8 mouse cellular contexts compared by ENCODE assay signal in genomic region chr6:28480752-28481492, GRCm38 (mm10). TPM values are rescaled to one million over a fixed set of nuclear protein-coding genes. Genes with fewer than 3 reads are reported as not detected.
DNase-seq lines count a peak whose midpoint lies in the region; ATAC-seq and TF ChIP-seq lines count a peak whose summit lies in the region.

No protein-coding gene starts in this region.

- 5% methylated on average over 21 of the region's 21 CpGs for WGBS in heart, embryonic 12.5 days
- WGBS in hindbrain, embryonic 11.5 days, result 8% methylated on average over 21 of the region's 21 CpGs
- WGBS in lung, postnatal 0 days, result 4% methylated on average over 21 of the region's 21 CpGs

- TF ChIP-seq POLR2A in MEL (IDR thresholded peaks at IDR 0.05; ENCODE audit: control insufficient read depth in 1 of 2, insufficient read depth in 1 of 2, low read depth in 1 of 2, low read length in 2 of 2, poor library complexity in 1 of 2), result no peak

- H3K36me3 ChIP-seq in heart, embryonic 12.5 days, result no peaks in the 10 kb centered on the region
- peaks cover 17 to 56% of the 10 kb centered on the region in 2 experiments for H3K36me3 ChIP-seq in MEL (ENCODE audit: control insufficient read depth in 1 of 2, insufficient read depth in 2 of 2, low read length in 2 of 2)
- H3K36me3 ChIP-seq in hindbrain, embryonic 11.5 days (ENCODE audit: control insufficient read depth, insufficient read depth, low read length), result no peaks in the 10 kb centered on the region
- H3K36me3 ChIP-seq in lung, postnatal 0 days (ENCODE audit: insufficient read depth, low read length), result no peaks in the 10 kb centered on the region

- H3K9me3 ChIP-seq in heart, embryonic 12.5 days (replicated peaks), result no peaks in the 10 kb centered on the region
- no peaks in the 10 kb centered on the region for H3K9me3 ChIP-seq in MEL (replicated peaks; ENCODE audit: insufficient read depth, low read length)
- no peaks in the 10 kb centered on the region for H3K9me3 ChIP-seq in hindbrain, embryonic 11.5 days (ENCODE audit: control insufficient read depth, low read length)
- H3K9me3 ChIP-seq in lung, postnatal 0 days (ENCODE audit: low read length), result no peaks in the 10 kb centered on the region

- H3K4me1 ChIP-seq in heart, embryonic 12.5 days (replicated peaks), result peaks cover 38% of the 10 kb centered on the region
- peaks cover 18 to 28% of the 10 kb centered on the region in 2 experiments for H3K4me1 ChIP-seq in MEL (ENCODE audit: control insufficient read depth in 1 of 2, insufficient read depth in 2 of 2, low read length in 2 of 2)
- no peaks in the 10 kb centered on the region for H3K4me1 ChIP-seq in hindbrain, embryonic 11.5 days (replicated peaks; ENCODE audit: control insufficient read depth, insufficient read depth, low read length)
- peaks cover 2% of the 10 kb centered on the region; the same call in 1 of the 2 replicates for H3K4me1 ChIP-seq in lung, postnatal 0 days (ENCODE audit: insufficient read depth, low read depth, low read length)

- TF ChIP-seq RAD21 in MEL (IDR thresholded peaks at IDR 0.05; ENCODE audit: low read depth, low read length), result no peak

- intact Hi-C loops in heart, postnatal 10 days (cut with DNase I), result no loop called here
- intact Hi-C loops in left cerebral cortex, postnatal 14 days (cut with DNase I), result no loop called here

- no peak for DNase-seq in heart, postnatal 10 days
- DNase-seq in MEL (ENCODE audit: low read depth, low spot score), result peak; percentile 47
- no peak for DNase-seq in hindbrain, embryonic 11.5 days (ENCODE audit: low spot score)
- peak; percentile 41 for DNase-seq in lung, postnatal 0 days (ENCODE audit: low spot score)
- DNase-seq in adrenal gland, postnatal 25 days, result no peak
- DNase-seq in spleen, postnatal 4 days (ENCODE audit: low spot score in 2 of 2), result no peak
- DNase-seq in left cerebral cortex, postnatal 14 days (ENCODE audit: low spot score in 2 of 2), result no peak

- peak overlapping the region; percentile 88 for H3K27ac ChIP-seq in heart, embryonic 12.5 days (ENCODE audit: poor library complexity, severe bottlenecking)
- H3K27ac ChIP-seq in MEL (ENCODE audit: control insufficient read depth, low read depth, low read length), result peak overlapping the region; percentile 75
- peak overlapping the region; percentile 58; the same call in 1 of the 2 replicates for H3K27ac ChIP-seq in hindbrain, embryonic 11.5 days (ENCODE audit: low read depth, low read length)
- peak overlapping the region; percentile 92 for H3K27ac ChIP-seq in lung, postnatal 0 days (ENCODE audit: low read length)

- no peak for ATAC-seq in heart, embryonic 12.5 days (ENCODE audit: insufficient number of reproducible peaks, low FRiP score)
- ATAC-seq in hindbrain, embryonic 11.5 days (ENCODE audit: low FRiP score), result no peak
- no peak for ATAC-seq in lung, postnatal 0 days

- H3K79me2 ChIP-seq in MEL (ENCODE audit: control insufficient read depth, insufficient read depth, low read length, poor library complexity), result peaks cover 56% of the 10 kb centered on the region

- TF ChIP-seq EP300 in MEL (IDR thresholded peaks at IDR 0.05; ENCODE audit: low read depth in 1 of 2, low read length in 2 of 2), result no peak
- TF ChIP-seq EP300 in lung, postnatal 0 days (IDR thresholded peaks at IDR 0.05), result no peak

- no peak for TF ChIP-seq CTCF in MEL (IDR thresholded peaks at IDR 0.05 in 2 of 3, conservative IDR thresholded peaks at IDR 0.05 in 1 of 3; ENCODE audit: control insufficient read depth in 1 of 3, insufficient read depth in 1 of 3, low read depth in 2 of 3, low read length in 3 of 3, poor library complexity in 1 of 3, severe bottlenecking in 1 of 3)
- no peak for TF ChIP-seq CTCF in lung, postnatal 0 days (IDR thresholded peaks at IDR 0.05)

- no peaks in the 10 kb centered on the region for H3K27me3 ChIP-seq in heart, embryonic 12.5 days (replicated peaks)
- H3K27me3 ChIP-seq in MEL (ENCODE audit: control insufficient read depth in 1 of 2, insufficient read depth in 2 of 2, low read length in 2 of 2), result no peaks in the 10 kb centered on the region
- no peaks in the 10 kb centered on the region for H3K27me3 ChIP-seq in hindbrain, embryonic 11.5 days (ENCODE audit: control insufficient read depth, insufficient read depth, low read length)
- no peaks in the 10 kb centered on the region for H3K27me3 ChIP-seq in lung, postnatal 0 days (replicated peaks; ENCODE audit: insufficient read depth, low read length)

- H3K9ac ChIP-seq in heart, embryonic 12.5 days, result peak overlapping the region; percentile 89
- peak overlapping the region; percentile 89 for H3K9ac ChIP-seq in MEL (ENCODE audit: control insufficient read depth, low read depth, low read length, poor library complexity, severe bottlenecking)
- peak overlapping the region; percentile 78 for H3K9ac ChIP-seq in hindbrain, embryonic 11.5 days (ENCODE audit: low read depth, low read length)
- H3K9ac ChIP-seq in lung, postnatal 0 days (replicated peaks; ENCODE audit: low read depth), result peak overlapping the region; percentile 71

- peak overlapping the region; percentile 86 for H3K4me3 ChIP-seq in heart, embryonic 12.5 days
- H3K4me3 ChIP-seq in MEL (ENCODE audit: control insufficient read depth in 1 of 2, insufficient read depth in 1 of 2, low read depth in 2 of 2, low read length in 2 of 2), result peak overlapping the region; percentile 89 to 91
- H3K4me3 ChIP-seq in hindbrain, embryonic 11.5 days (ENCODE audit: low read depth, low read length), result peak overlapping the region; percentile 79
- peak overlapping the region; percentile 84 for H3K4me3 ChIP-seq in lung, postnatal 0 days (ENCODE audit: low read depth, low read length)

- peak overlapping the region; percentile 70 for H3K4me2 ChIP-seq in heart, embryonic 12.5 days
- peak overlapping the region; percentile 80 for H3K4me2 ChIP-seq in hindbrain, embryonic 11.5 days (replicated peaks; ENCODE audit: low read depth, low read length)
- H3K4me2 ChIP-seq in lung, postnatal 0 days (replicated peaks; ENCODE audit: low read depth, low read length), result peak overlapping the region; percentile 93

TF ChIP-seq in MEL, 35 proteins besides CTCF, POLR2A, EP300 and RAD21 (continues in another document):
- TF ChIP-seq SIN3A (IDR thresholded peaks at IDR 0.05; ENCODE audit: low read length) (peak; percentile 76), MYB (IDR thresholded peaks at IDR 0.05; ENCODE audit: low read depth, low read length) (no peak), HCFC1 (IDR thresholded peaks at IDR 0.05; ENCODE audit: low read depth, low read length) (no peak)

RNA-seq across cellular contexts. Expression of gene Snd1, which starts 6.0 kb away (rescaled TPM):
- polyA plus RNA-seq in heart, embryonic 12.5 days (2016; fragmentation: Nextera tagmentation; extraction: Ambion mirVana), result 95.2 and 98.3 TPM in 2 replicates
- 100 to 1,000 TPM in 1 of 2 experiments, 10 to 100 TPM in 1; 91.2 to 105 TPM for total RNA-seq in heart, postnatal 10 days (2021)
- total RNA-seq in MEL (2012; rRNA removed), result 192 and 217 TPM in 2 replicates
- polyA plus RNA-seq in MEL (2012; ENCODE audit: insufficient read depth in 1 of 2, insufficient read length in 2 of 2, low read depth in 1 of 2, low replicate concordance in 2 of 2, missing spikeins in 1 of 2), result 100 to 1,000 TPM in 1 of 2 experiments, not detected in 1; 280 TPM
- 86.2 and 89.4 TPM in 2 replicates for polyA plus RNA-seq in hindbrain, embryonic 11.5 days (2014; fragmentation: Nextera tagmentation; extraction: Ambion mirVana)
- polyA plus RNA-seq in lung, postnatal 0 days (2015; fragmentation: Nextera tagmentation; extraction: Ambion mirVana), result 56.6 and 63.1 TPM in 2 replicates
- total RNA-seq in adrenal gland, postnatal 25 days (2021), result 128 and 153 TPM in 2 replicates
- total RNA-seq in left cerebral cortex, postnatal 14 days (2021), result 10 to 100 TPM; 94.8 to 96.9 TPM

RNA-seq across cellular contexts. Expression of gene Pax4, which starts 31.8 kb away (rescaled TPM):
- polyA plus RNA-seq in heart, embryonic 12.5 days (2016; fragmentation: Nextera tagmentation; extraction: Ambion mirVana), result not detected in 2 replicates
- not detected for total RNA-seq in heart, postnatal 10 days (2021)
- total RNA-seq in MEL (2012; rRNA removed), result not detected in 2 replicates
- not detected for polyA plus RNA-seq in MEL (2012; ENCODE audit: insufficient read depth in 1 of 2, insufficient read length in 2 of 2, low read depth in 1 of 2, low replicate concordance in 2 of 2, missing spikeins in 1 of 2)
- not detected in 2 replicates for polyA plus RNA-seq in hindbrain, embryonic 11.5 days (2014; fragmentation: Nextera tagmentation; extraction: Ambion mirVana)
- not detected in 2 replicates for polyA plus RNA-seq in lung, postnatal 0 days (2015; fragmentation: Nextera tagmentation; extraction: Ambion mirVana)
- not detected in 2 replicates for total RNA-seq in adrenal gland, postnatal 25 days (2021)
- total RNA-seq in left cerebral cortex, postnatal 14 days (2021), result not detected

RNA-seq across cellular contexts. Expression of gene Gcc1, which starts 52.7 kb away (rescaled TPM):
- polyA plus RNA-seq in heart, embryonic 12.5 days (2016; fragmentation: Nextera tagmentation; extraction: Ambion mirVana), result 8.5 and 10.1 TPM in 2 replicates
- total RNA-seq in heart, postnatal 10 days (2021), result 10 to 100 TPM; 10.8 to 11.6 TPM
- 6.7 and 9.2 TPM in 2 replicates for total RNA-seq in MEL (2012; rRNA removed)
- polyA plus RNA-seq in MEL (2012; ENCODE audit: insufficient read depth in 1 of 2, insufficient read length in 2 of 2, low read depth in 1 of 2, low replicate concordance in 2 of 2, missing spikeins in 1 of 2), result 1 to 10 TPM in 1 of 2 experiments, not detected in 1; 9.0 TPM
- polyA plus RNA-seq in hindbrain, embryonic 11.5 days (2014; fragmentation: Nextera tagmentation; extraction: Ambion mirVana), result 6.3 and 7.0 TPM in 2 replicates
- 7.6 and 7.8 TPM in 2 replicates for polyA plus RNA-seq in lung, postnatal 0 days (2015; fragmentation: Nextera tagmentation; extraction: Ambion mirVana)
- total RNA-seq in adrenal gland, postnatal 25 days (2021), result 15.7 and 16.5 TPM in 2 replicates
- 10 to 100 TPM; 13.3 to 16.1 TPM for total RNA-seq in left cerebral cortex, postnatal 14 days (2021)

RNA-seq across cellular contexts. Expression of gene Fscn3, which starts 53.3 kb away (rescaled TPM):
- not detected in 2 replicates for polyA plus RNA-seq in heart, embryonic 12.5 days (2016; fragmentation: Nextera tagmentation; extraction: Ambion mirVana)
- total RNA-seq in heart, postnatal 10 days (2021), result not detected
- total RNA-seq in MEL (2012; rRNA removed), result not detected in 2 replicates
- polyA plus RNA-seq in MEL (2012; ENCODE audit: insufficient read depth in 1 of 2, insufficient read length in 2 of 2, low read depth in 1 of 2, low replicate concordance in 2 of 2, missing spikeins in 1 of 2), result not detected
- not detected in 2 replicates for polyA plus RNA-seq in hindbrain, embryonic 11.5 days (2014; fragmentation: Nextera tagmentation; extraction: Ambion mirVana)
- polyA plus RNA-seq in lung, postnatal 0 days (2015; fragmentation: Nextera tagmentation; extraction: Ambion mirVana), result not detected in 2 replicates
- not detected in 2 replicates for total RNA-seq in adrenal gland, postnatal 25 days (2021)
- not detected for total RNA-seq in left cerebral cortex, postnatal 14 days (2021)

RNA-seq across cellular contexts. Expression of gene Arf5, which starts 57.6 kb away (rescaled TPM):
- polyA plus RNA-seq in heart, embryonic 12.5 days (2016; fragmentation: Nextera tagmentation; extraction: Ambion mirVana), result 239 TPM in 2 replicates
- total RNA-seq in heart, postnatal 10 days (2021), result 100 to 1,000 TPM; 205 TPM
- total RNA-seq in MEL (2012; rRNA removed), result 89.4 and 92.8 TPM in 2 replicates
- polyA plus RNA-seq in MEL (2012; ENCODE audit: insufficient read depth in 1 of 2, insufficient read length in 2 of 2, low read depth in 1 of 2, low replicate concordance in 2 of 2, missing spikeins in 1 of 2), result 100 to 1,000 TPM in 1 of 2 experiments, not detected in 1; 292 TPM
- 271 and 322 TPM in 2 replicates for polyA plus RNA-seq in hindbrain, embryonic 11.5 days (2014; fragmentation: Nextera tagmentation; extraction: Ambion mirVana)
- 314 and 340 TPM in 2 replicates for polyA plus RNA-seq in lung, postnatal 0 days (2015; fragmentation: Nextera tagmentation; extraction: Ambion mirVana)
- total RNA-seq in adrenal gland, postnatal 25 days (2021), result 156 and 169 TPM in 2 replicates
- 100 to 1,000 TPM; 389 to 405 TPM for total RNA-seq in left cerebral cortex, postnatal 14 days (2021)

Comparison
In these comparisons a context has a peak if more than half of its experiments do, and no peak if none do; other contexts are left out.
1. DNase-seq: peak in MEL (single experiment) and lung, postnatal 0 days (single experiment); none in heart, postnatal 10 days (0 of 2), hindbrain, embryonic 11.5 days (single experiment), adrenal gland, postnatal 25 days (single experiment), spleen, postnatal 4 days (0 of 2) and left cerebral cortex, postnatal 14 days (0 of 2).
2. Peak in every context shown above with its lines, with median percentiles within 50 percentile points of each other: H3K27ac ChIP-seq, H3K4me2 ChIP-seq, H3K4me3 ChIP-seq and H3K9ac ChIP-seq.